ENCODE assay signal across 10 mouse cellular contexts in genomic region chrX:134550903-134551302, GRCm38 (mm10). TPM values are rescaled to one million over a fixed set of nuclear protein-coding genes. Genes with fewer than 3 reads are reported as not detected.
DNase-seq lines count a peak whose midpoint lies in the region; ATAC-seq and TF ChIP-seq lines count a peak whose summit lies in the region.
"Had no signal": no experiment of that assay in that cellular context is flagged by ENCODE, and none has a peak within 500 bp of the region (broad histone marks: within the 10 kb centered on the region; RNA-seq: fewer than 3 reads in every experiment).

No protein-coding gene starts in this region.

- no peak for TF ChIP-seq POLR2A in liver, adult 2 months (IDR thresholded peaks at IDR 0.05; ENCODE audit: extremely low read depth, insufficient read depth, low read length)
- no peak for TF ChIP-seq POLR2A in limb, embryonic 14.5 days (IDR thresholded peaks at IDR 0.05; ENCODE audit: borderline replicate concordance, extremely low read depth, insufficient read depth, insufficient read length)

- peak; percentile 16; the same call in 1 of the 2 replicates for TF ChIP-seq CTCF in liver, adult 2 months (IDR thresholded peaks at IDR 0.05; ENCODE audit: low read depth, low read length)

- ATAC-seq in embryonic facial prominence, embryonic 11.5 days (replicated peaks; ENCODE audit: insufficient number of reproducible peaks, low FRiP score, low TSS enrichment, low read depth): no peak
- ATAC-seq in limb, embryonic 14.5 days (ENCODE audit: low FRiP score, low read depth): no peak

- H3K27ac ChIP-seq in embryonic facial prominence, embryonic 11.5 days (replicated peaks; ENCODE audit: low read depth, low read length): no peak overlapping the region
- H3K27ac ChIP-seq in embryonic facial prominence, embryonic 10.5 days (replicated peaks): no peak overlapping the region
- no peak overlapping the region for H3K27ac ChIP-seq in liver, adult 2 months (replicated peaks; ENCODE audit: insufficient read depth, low read depth, low read length)
- no peak overlapping the region for H3K27ac ChIP-seq in limb, embryonic 14.5 days (replicated peaks; ENCODE audit: low read depth, low read length)
- H3K27ac ChIP-seq: liver, embryonic 15.5 days had no signal

- H3K4me3 ChIP-seq in embryonic facial prominence, embryonic 11.5 days (ENCODE audit: low read depth, low read length): no peak overlapping the region
- no peak overlapping the region for H3K4me3 ChIP-seq in embryonic facial prominence, embryonic 10.5 days
- no peak overlapping the region for H3K4me3 ChIP-seq in liver, adult 2 months (ENCODE audit: insufficient read depth, low read depth, low read length)
- H3K4me3 ChIP-seq in limb, embryonic 14.5 days (replicated peaks; ENCODE audit: low read length): no peak overlapping the region
- H3K4me3 ChIP-seq: erythroblast, embryonic 14.5 days; liver, embryonic 15.5 days had no signal

- H3K9me3 ChIP-seq in embryonic facial prominence, embryonic 11.5 days (replicated peaks; ENCODE audit: control insufficient read depth, low read length): no peaks in the 10 kb centered on the region
- H3K9me3 ChIP-seq in embryonic facial prominence, embryonic 10.5 days: no peaks in the 10 kb centered on the region
- no peaks in the 10 kb centered on the region for H3K9me3 ChIP-seq in limb, embryonic 14.5 days (ENCODE audit: control insufficient read depth, low read length)
- H3K9me3 ChIP-seq: liver, embryonic 15.5 days had no signal

- peak; percentile 80 for DNase-seq in embryonic facial prominence, embryonic 11.5 days (ENCODE audit: low spot score)
- no peak for DNase-seq in embryonic facial prominence, embryonic 10.5 days (ENCODE audit: low spot score)
- DNase-seq in liver, adult 2 months (ENCODE audit: extremely low read depth, low read depth, low spot score): peak; percentile 41
- DNase-seq in liver (no peak), NIH3T3 (ENCODE audit: low read depth) (peak; percentile 80)
- DNase-seq in embryo, embryonic 9.5 days (ENCODE audit: extremely low spot score): peak; percentile 50
- peak; percentile 86 for DNase-seq in limb, embryonic 14.5 days (ENCODE audit: low spot score)
- peak; percentile 27 for DNase-seq in telencephalon, adult 2 months (ENCODE audit: low read depth, low spot score)

- no peaks in the 10 kb centered on the region for H3K36me3 ChIP-seq in embryonic facial prominence, embryonic 11.5 days (replicated peaks; ENCODE audit: control insufficient read depth, insufficient read depth, low read depth, low read length)
- no peaks in the 10 kb centered on the region for H3K36me3 ChIP-seq in embryonic facial prominence, embryonic 10.5 days (replicated peaks)
- H3K36me3 ChIP-seq in liver, adult 2 months (ENCODE audit: control insufficient read depth, insufficient read depth, low read length): no peaks in the 10 kb centered on the region
- H3K36me3 ChIP-seq in limb, embryonic 14.5 days (ENCODE audit: control insufficient read depth, insufficient read depth, low read length): no peaks in the 10 kb centered on the region
- H3K36me3 ChIP-seq: liver, embryonic 15.5 days had no signal

- no peaks in the 10 kb centered on the region for H3K27me3 ChIP-seq in embryonic facial prominence, embryonic 11.5 days (ENCODE audit: control insufficient read depth, insufficient read depth, low read length)
- no peaks in the 10 kb centered on the region for H3K27me3 ChIP-seq in embryonic facial prominence, embryonic 10.5 days (replicated peaks; ENCODE audit: low read depth, poor library complexity, severe bottlenecking)
- no peaks in the 10 kb centered on the region for H3K27me3 ChIP-seq in liver, adult 2 months (ENCODE audit: control insufficient read depth, insufficient read depth, low read length)
- H3K27me3 ChIP-seq in limb, embryonic 14.5 days (ENCODE audit: control insufficient read depth, insufficient read depth, low read length): no peaks in the 10 kb centered on the region
- H3K27me3 ChIP-seq: liver, embryonic 15.5 days had no signal

- WGBS in embryonic facial prominence, embryonic 11.5 days: 21% methylated on average over 5 of the region's 5 CpGs
- 14% methylated on average over 5 of the region's 5 CpGs for WGBS in embryonic facial prominence, embryonic 10.5 days
- 13% methylated on average over 5 of the region's 5 CpGs for WGBS in liver, adult 2 months
- 16% methylated on average over 5 of the region's 5 CpGs for WGBS in limb, embryonic 14.5 days

- no peaks in the 10 kb centered on the region for H3K79me2 ChIP-seq in liver, adult 2 months (ENCODE audit: control insufficient read depth, insufficient read depth, low read length)

- H3K4me2 ChIP-seq in embryonic facial prominence, embryonic 11.5 days (ENCODE audit: low read depth, low read length): no peak overlapping the region
- H3K4me2 ChIP-seq in limb, embryonic 14.5 days (replicated peaks; ENCODE audit: low read depth, low read length, severe bottlenecking): no peak overlapping the region
- H3K4me2 ChIP-seq: liver, embryonic 15.5 days had no signal

- no peak overlapping the region for H3K9ac ChIP-seq in embryonic facial prominence, embryonic 11.5 days (replicated peaks; ENCODE audit: low read length)
- no peak overlapping the region for H3K9ac ChIP-seq in liver, adult 2 months (ENCODE audit: low read depth, low read length)
- no peak overlapping the region for H3K9ac ChIP-seq in limb, embryonic 14.5 days (ENCODE audit: low read depth, low read length, severe bottlenecking)
- H3K9ac ChIP-seq: liver, embryonic 15.5 days had no signal

- H3K4me1 ChIP-seq in embryonic facial prominence, embryonic 11.5 days (ENCODE audit: control insufficient read depth, insufficient read depth, low read length): no peaks in the 10 kb centered on the region
- H3K4me1 ChIP-seq in embryonic facial prominence, embryonic 10.5 days: no peaks in the 10 kb centered on the region
- peaks cover 3% of the 10 kb centered on the region for H3K4me1 ChIP-seq in liver, adult 2 months (ENCODE audit: control insufficient read depth, insufficient read depth, low read length)
- H3K4me1 ChIP-seq in limb, embryonic 14.5 days (ENCODE audit: control insufficient read depth, insufficient read depth, low read length): no peaks in the 10 kb centered on the region
- H3K4me1 ChIP-seq: liver, embryonic 15.5 days had no signal

RNA-seq across cellular contexts. Expression of gene Timm8a1, which starts 9.2 kb away (rescaled TPM):
- 91.8 and 92.4 TPM in 2 replicates for polyA plus RNA-seq in embryonic facial prominence, embryonic 11.5 days (2014; fragmentation: Nextera tagmentation; extraction: Ambion mirVana)
- polyA plus RNA-seq in embryonic facial prominence, embryonic 10.5 days (2016; fragmentation: Nextera tagmentation; extraction: Ambion mirVana): 97.4 and 103 TPM in 2 replicates
- 29.4 and 39.0 TPM in 2 replicates for total RNA-seq in liver, adult 2 months (2014; rRNA removed)
- 3.6 and 3.8 TPM in 2 replicates for polyA plus RNA-seq in liver, adult 2 months (2012; rRNA removed)
- polyA plus RNA-seq in limb, embryonic 14.5 days (2012; rRNA removed): 11.7 and 16.2 TPM in 2 replicates
- polyA plus RNA-seq in limb, embryonic 14.5 days (2014; fragmentation: Nextera tagmentation; extraction: Ambion mirVana): 66.2 and 67.1 TPM in 2 replicates

RNA-seq across cellular contexts. Expression of gene Btk, which starts 32.5 kb away (rescaled TPM):
- 0.81 and 1.4 TPM in 2 replicates for polyA plus RNA-seq in embryonic facial prominence, embryonic 11.5 days (2014; fragmentation: Nextera tagmentation; extraction: Ambion mirVana)
- polyA plus RNA-seq in embryonic facial prominence, embryonic 10.5 days (2016; fragmentation: Nextera tagmentation; extraction: Ambion mirVana): 0.84 and 1.1 TPM in 2 replicates
- total RNA-seq in liver, adult 2 months (2014; rRNA removed): 0.83 and 0.87 TPM in 2 replicates
- polyA plus RNA-seq in liver, adult 2 months (2012; rRNA removed): 0.25 and 0.35 TPM in 2 replicates
- polyA plus RNA-seq in limb, embryonic 14.5 days (2012; rRNA removed): 1.5 and 2.3 TPM in 2 replicates
- 1.8 and 1.9 TPM in 2 replicates for polyA plus RNA-seq in limb, embryonic 14.5 days (2014; fragmentation: Nextera tagmentation; extraction: Ambion mirVana)

RNA-seq across cellular contexts. Expression of gene Rpl36a, which starts 34.6 kb away (rescaled TPM):
- 355 and 372 TPM in 2 replicates for polyA plus RNA-seq in embryonic facial prominence, embryonic 11.5 days (2014; fragmentation: Nextera tagmentation; extraction: Ambion mirVana)
- 341 and 352 TPM in 2 replicates for polyA plus RNA-seq in embryonic facial prominence, embryonic 10.5 days (2016; fragmentation: Nextera tagmentation; extraction: Ambion mirVana)
- total RNA-seq in liver, adult 2 months (2014; rRNA removed): 349 and 403 TPM in 2 replicates
- polyA plus RNA-seq in liver, adult 2 months (2012; rRNA removed): 77.1 and 85.4 TPM in 2 replicates
- polyA plus RNA-seq in limb, embryonic 14.5 days (2012; rRNA removed): 891 and 1,926 TPM in 2 replicates
- polyA plus RNA-seq in limb, embryonic 14.5 days (2014; fragmentation: Nextera tagmentation; extraction: Ambion mirVana): 471 and 533 TPM in 2 replicates

RNA-seq across cellular contexts. Expression of gene Gla, which starts 50.0 kb away (rescaled TPM):
- 3.5 and 5.1 TPM in 2 replicates for polyA plus RNA-seq in embryonic facial prominence, embryonic 11.5 days (2014; fragmentation: Nextera tagmentation; extraction: Ambion mirVana)
- polyA plus RNA-seq in embryonic facial prominence, embryonic 10.5 days (2016; fragmentation: Nextera tagmentation; extraction: Ambion mirVana): 5.9 and 7.2 TPM in 2 replicates
- total RNA-seq in liver, adult 2 months (2014; rRNA removed): 5.2 and 5.7 TPM in 2 replicates
- 1.2 and 1.6 TPM in 2 replicates for polyA plus RNA-seq in liver, adult 2 months (2012; rRNA removed)
- 3.1 and 3.8 TPM in 2 replicates for polyA plus RNA-seq in limb, embryonic 14.5 days (2012; rRNA removed)
- 2.7 and 4.9 TPM in 2 replicates for polyA plus RNA-seq in limb, embryonic 14.5 days (2014; fragmentation: Nextera tagmentation; extraction: Ambion mirVana)

RNA-seq across cellular contexts. Expression of gene Hnrnph2, which starts 50.1 kb away (rescaled TPM):
- polyA plus RNA-seq in embryonic facial prominence, embryonic 11.5 days (2014; fragmentation: Nextera tagmentation; extraction: Ambion mirVana): 163 and 167 TPM in 2 replicates
- 218 and 219 TPM in 2 replicates for polyA plus RNA-seq in embryonic facial prominence, embryonic 10.5 days (2016; fragmentation: Nextera tagmentation; extraction: Ambion mirVana)
- total RNA-seq in liver, adult 2 months (2014; rRNA removed): 33.6 and 42.8 TPM in 2 replicates
- 6.7 and 9.0 TPM in 2 replicates for polyA plus RNA-seq in liver, adult 2 months (2012; rRNA removed)
- 62.7 and 87.2 TPM in 2 replicates for polyA plus RNA-seq in limb, embryonic 14.5 days (2012; rRNA removed)
- 91.5 and 99.5 TPM in 2 replicates for polyA plus RNA-seq in limb, embryonic 14.5 days (2014; fragmentation: Nextera tagmentation; extraction: Ambion mirVana)

Comparison
In these comparisons a context has a peak if more than half of its experiments do, and no peak if none do; other contexts are left out.
1. DNase-seq: peak in embryonic facial prominence, embryonic 11.5 days (single experiment), liver, adult 2 months (single experiment), NIH3T3 (single experiment), embryo, embryonic 9.5 days (single experiment), limb, embryonic 14.5 days (single experiment) and telencephalon, adult 2 months (single experiment); none in embryonic facial prominence, embryonic 10.5 days (single experiment) and liver (single experiment).